Mouse (Mus musculus) c-Kit-negative CD71-positive TER-119-positive erythroid progenitor cells, embryonic 14.5 days (primary cell): ENCODE measurements around the gene Fam213b.

Experiments used
- DNase-seq: peaks from one replicate; pipeline ENCODE4 v3.0.0-alpha.2; 2013; ENCODE audit warnings: low read depth, low spot score

Fam213b gene

DNA sequence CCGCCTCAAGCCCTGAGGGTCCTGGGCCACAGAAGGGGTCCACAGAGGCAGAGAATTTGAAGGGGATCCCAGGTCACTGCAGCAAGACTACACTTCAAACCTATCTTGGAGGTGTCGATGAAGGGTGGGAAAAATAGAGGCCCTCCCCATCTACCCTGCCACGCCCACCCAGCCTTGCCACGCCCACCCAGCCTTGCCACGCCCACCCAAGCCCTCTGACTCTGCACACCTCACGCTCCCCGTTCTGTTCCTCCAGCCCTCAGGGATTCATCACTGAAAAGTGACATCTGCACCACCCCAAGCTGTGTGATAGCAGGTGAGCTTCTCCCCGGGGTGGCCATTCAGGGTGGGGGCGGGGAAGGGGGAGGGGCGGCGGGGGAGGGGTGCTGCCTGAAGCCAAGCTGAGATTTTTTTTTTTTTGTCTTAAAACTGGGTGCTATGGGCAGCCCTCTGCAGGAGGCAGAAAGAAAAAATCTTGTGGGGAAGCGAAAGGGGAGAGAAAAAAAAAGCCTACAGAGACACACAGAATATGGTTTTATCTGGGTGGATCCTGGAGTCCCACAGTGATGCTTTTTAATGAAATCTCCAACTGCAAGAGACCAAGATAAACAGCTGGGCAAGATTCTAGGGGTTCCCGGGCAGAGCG is 16.8 kb downstream of the Fam213b start:
- peak; percentile 72 for DNase-seq

DNA sequence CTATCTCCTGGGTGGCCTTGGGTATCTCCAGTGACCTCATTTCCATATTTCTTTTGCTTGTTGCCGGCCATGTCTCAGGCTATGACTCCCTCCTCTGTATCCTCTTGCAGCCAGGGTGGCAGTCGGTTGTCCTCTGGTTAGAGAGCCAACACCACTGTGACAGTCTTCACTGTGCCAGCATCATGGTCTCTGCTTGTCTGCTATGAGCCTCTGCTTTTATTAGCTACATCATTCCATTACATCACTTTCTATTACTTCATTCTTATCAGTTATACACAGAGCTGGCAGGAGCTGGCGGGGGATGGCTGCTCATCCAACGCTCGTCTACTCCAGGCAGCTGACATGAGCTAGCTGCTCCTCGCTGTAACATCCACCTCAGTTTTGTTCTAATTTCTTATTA is 18.2 kb downstream of the Fam213b start:
- peak; percentile 63 for DNase-seq

DNA sequence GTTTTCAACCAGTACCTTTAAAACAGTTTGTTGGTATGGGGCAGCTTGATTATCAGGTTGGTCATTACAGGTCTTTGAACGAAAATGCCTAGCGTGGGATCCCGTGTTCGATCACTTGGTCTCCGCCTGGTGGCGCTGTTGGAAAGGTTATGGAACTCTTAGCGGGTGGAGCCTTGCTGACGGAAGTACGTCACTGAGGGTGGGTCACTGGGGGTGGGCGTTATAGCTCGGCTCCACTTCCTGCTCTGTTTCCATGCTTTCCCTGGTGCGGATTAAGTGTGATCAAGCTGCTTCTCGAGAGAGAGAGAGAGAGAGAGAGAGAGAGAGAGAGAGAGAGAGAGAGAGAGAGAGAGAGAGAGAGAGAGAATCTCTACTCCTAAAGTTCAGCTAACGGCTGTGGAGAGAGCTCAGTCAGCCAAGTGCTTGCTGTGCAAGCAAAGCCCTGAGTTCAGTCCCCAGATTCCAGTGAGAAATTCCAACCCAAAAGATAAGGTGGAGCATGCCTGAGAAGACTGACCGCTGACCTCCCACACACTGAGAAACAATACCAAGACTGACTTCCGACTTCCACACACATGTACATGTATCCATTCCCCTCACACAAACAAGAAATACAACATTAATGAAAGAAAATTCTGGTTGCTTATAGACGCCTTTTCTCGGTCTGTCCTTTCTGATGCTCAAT is 20.9 kb downstream of the Fam213b start:
- DNase-seq: peak; percentile 94

DNA sequence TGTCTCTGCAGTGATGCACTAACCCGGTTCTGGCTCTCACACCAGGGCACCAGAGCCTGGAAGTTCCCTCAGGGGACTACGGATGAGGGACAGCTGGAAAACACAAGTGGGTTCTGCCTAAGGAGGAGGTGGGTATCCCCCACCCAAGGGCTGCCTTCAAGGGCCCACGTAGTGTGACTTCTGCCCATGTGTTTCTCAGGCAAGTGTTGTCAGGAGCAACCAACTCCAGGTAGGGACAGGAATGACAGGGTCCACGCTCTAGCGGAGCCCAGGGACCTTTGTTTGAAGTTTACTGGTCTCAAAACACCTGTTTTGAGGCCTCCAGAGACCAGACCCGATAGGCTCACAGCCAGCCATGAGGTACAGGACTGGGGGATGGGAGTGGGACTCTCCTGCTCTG is 25.7 kb downstream of the Fam213b start:
- DNase-seq: no peak

DNA sequence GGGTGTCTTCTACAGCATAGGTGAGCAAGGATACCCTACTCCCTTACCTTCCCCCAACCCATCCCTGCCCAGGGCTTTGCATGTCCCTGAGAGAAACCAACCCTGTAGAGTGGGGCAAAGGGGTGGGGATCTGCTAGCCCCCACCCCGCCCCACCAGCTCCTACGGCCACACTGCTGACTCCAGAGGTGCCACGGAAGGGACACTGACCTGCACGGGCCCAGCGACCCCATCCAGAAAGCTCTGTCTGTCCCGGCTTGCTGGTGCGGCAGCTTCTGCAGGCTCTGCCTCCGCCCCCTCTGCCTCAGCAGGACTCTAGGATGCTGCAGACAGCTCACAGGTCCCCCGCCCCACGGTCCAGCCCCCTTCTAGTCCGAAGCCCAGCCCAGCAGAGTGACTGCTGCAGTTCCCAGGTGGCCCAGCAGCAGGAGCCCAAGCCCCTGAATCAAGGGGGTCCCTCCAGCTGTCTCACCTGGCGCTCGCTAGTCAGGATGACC is 27.1 kb downstream of the Fam213b start:
- DNase-seq: no peak

DNA sequence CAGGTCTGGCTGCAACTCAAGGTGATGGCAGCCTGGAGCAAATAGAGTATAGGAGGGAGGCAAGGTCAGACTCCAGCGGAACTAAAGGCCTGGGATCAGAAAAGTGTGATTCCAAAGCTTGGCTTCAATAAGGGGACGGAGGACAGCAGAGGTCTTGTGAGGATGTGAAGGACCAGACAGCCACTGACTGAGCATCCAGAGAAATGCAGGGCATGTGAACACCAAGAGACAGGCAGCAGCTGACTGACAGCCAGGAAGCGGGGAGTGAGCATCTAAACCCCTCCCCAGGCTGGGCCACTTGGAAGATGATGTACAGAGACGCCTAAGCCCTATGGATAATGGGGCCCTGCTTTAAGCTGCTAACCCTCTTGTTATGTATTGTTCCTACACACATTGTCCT is 28.2 kb downstream of the Fam213b start:
- DNase-seq: no peak

DNA sequence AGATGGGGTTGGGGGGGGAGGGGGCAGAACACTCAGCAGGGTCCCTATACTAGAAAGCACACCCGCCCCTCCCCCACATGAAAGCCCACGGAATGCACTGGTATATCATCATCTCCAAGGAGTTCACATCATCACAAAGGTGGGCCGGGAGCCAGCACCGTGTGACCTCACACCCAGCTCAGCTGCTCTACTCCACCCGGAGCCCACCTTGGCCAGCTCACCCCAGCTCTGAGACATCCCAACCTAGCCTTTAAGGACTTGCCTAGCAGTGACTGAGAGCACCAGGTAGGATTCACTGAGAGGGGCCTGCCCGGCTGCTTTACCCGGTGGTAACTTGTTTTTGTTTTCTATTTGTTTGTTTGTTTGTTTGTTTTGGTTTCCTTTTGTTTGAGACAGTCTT is 29.5 kb downstream of the Fam213b start, which contains the start of gene Mmel1:
Gene Mmel1, plus strand, starts transcription at position 146 of the 400 bp plus-strand sequence.
- DNase-seq: no peak

DNA sequence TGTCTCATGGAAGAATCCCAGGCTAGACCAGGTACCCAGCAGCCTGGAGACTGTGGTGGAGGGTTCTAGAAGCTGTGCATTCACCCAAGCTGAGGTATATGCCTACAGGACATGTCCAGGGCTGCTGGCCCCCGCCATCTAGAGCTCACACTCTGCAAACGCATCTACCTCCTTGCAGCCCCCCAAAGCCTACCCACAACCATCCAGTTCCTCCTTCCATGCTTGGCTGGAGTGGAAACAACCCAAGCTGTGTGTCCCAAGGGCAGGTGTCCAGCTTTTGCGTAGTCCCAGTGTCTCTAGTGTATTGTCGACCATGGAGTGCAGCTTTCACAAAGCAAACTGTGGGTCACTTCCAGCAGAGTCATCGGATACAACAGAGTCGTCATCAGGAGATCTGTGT is 31.7 kb downstream of the Fam213b start:
- DNase-seq: no peak

DNA sequence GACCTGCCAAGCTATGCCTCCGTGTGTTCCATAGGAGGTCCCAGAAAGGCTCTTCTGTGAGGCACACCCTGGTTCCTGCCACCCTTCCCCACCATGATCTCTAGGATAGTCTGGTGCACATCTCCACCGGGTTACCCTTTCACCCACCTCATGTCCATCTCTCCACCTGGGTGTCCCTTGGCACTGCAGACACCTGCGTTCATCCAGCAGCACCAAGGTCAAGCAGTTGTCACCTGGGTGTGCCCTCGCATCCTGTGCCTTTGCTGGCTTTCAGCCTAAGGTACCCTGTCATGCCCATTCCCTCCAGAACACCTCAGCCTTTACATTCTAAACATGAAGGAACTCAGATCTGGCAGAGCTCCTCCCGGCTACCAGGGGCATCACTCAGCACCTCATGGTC is 32.5 kb downstream of the Fam213b start:
- DNase-seq: no peak

DNA sequence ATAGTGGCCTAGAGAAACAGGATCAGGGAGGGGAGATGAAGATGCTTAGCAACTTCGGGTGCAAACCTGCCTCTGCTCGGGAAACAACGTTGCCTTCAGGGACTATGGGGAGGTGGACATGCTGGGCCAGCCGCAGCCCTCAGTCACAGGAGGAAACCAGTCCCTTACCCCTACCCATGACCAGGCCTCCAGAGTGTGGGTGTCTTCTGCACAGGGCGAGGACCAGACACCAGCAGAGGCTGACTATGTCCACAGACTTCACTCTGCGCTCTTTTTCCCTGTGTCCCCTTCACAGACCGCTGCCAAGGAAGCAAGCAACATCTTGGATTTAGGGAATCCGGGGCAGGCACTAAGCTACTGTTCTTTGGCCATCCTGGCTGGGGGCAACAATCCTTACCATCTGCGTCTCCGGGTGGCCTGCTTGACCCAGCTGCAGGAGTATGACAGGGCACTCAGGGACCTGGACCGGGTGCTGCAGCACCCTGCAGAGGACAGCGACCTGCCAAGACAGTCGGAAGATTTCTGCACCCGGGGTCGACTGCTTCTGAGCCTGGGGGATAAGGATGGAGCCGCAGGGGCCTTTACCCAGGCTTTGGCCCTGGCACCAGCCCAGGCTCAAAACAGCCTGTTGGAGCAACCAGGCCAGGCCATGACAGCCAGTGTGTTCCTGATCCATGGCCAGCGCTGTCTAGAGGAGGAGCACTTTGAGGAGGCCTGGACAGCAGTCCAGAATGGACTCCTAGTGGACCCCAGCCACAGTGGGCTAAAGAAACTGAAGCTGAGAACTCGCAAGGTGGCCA is 33.8 kb downstream of the Fam213b start:
- DNase-seq: no peak

DNA sequence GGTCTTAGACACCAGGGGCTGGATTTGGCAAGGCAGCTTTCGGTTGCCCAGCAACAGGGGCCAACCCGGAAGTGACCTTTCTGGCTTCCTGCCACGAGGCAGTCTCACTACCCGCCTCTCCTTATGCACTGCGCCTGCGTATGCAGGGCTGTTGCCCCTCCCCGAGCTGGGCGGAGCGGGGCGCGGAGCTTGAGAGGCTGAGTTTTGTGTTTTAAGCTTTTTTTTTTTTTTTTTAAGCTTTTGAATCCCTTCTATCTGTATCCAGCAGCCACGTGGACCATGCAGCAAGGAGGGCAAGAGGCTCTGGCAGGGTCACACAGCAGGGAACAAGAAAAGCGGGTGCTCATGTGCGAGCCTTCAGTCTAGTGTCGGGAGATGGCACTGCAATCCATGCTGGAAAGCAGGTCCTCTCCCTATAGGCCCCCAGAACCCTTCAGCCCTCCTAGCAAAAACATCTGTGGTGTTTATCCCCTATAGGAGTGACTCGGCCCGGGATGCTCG is 34.6 kb downstream of the Fam213b start:
- DNase-seq: no peak

DNA sequence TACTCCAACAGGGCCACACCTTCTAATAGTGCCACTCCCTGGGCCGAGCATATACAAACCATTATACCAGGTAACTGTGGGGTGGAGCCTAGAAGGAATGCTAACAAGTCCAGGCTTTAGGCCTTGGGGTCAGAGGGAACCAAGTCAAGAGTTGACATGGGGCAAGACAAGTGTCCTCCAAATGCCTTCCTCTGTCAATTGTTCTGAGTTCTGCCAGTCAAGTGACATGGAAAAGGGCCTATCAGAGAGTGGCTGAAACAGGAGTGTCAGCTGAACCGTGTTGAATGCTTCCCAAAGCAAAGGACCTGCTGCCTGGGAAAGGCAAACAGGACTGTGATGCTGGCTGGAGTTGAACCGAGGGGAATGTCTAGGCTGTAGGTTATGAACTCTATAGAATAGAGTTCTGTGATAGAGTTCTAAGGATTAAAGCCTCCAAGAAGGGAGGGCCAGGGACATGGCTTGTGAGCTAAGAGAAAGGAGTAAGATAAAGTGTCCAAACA is 35.4 kb downstream of the Fam213b start:
- DNase-seq: no peak

DNA sequence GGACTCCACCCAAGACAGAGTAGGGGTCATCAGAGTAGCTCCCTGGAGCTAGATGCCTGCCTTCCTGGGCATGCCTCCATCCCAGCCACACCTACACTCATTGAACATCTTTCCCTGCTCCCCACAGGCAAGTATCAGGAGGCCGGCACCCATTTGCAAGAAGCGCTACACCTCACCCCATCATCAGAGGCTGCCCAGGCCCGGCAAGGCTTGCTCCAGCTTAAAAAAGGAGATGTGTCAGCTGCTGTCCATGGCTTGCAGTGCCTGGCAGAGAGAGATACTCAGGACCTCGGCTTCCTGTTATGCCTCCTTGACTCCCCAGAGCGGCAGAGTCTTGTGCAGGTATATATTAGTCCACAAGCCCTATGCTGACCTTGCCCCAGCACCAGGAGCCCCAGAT is 37.0 kb downstream of the Fam213b start:
- no peak for DNase-seq

DNA sequence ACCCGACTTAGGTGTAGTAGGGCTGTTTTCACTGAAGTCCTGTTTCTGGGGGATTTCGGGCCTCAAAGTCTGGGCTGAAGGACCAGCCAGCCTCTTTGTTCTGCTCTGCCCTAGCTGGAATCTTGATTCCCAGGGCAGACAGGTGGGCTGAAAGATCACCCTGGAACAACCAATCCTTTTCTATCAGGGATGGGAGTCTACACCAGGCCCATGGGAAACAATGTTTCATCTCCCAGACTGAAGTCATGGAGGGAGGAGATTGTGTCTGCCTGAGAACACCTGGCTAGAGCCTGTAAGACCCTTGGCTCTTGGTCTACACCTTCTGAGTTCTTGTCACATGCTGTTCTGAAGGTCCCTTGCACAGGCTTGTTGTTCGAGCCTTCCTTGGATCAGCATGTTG is 40.3 kb downstream of the Fam213b start:
- DNase-seq: no peak

DNA sequence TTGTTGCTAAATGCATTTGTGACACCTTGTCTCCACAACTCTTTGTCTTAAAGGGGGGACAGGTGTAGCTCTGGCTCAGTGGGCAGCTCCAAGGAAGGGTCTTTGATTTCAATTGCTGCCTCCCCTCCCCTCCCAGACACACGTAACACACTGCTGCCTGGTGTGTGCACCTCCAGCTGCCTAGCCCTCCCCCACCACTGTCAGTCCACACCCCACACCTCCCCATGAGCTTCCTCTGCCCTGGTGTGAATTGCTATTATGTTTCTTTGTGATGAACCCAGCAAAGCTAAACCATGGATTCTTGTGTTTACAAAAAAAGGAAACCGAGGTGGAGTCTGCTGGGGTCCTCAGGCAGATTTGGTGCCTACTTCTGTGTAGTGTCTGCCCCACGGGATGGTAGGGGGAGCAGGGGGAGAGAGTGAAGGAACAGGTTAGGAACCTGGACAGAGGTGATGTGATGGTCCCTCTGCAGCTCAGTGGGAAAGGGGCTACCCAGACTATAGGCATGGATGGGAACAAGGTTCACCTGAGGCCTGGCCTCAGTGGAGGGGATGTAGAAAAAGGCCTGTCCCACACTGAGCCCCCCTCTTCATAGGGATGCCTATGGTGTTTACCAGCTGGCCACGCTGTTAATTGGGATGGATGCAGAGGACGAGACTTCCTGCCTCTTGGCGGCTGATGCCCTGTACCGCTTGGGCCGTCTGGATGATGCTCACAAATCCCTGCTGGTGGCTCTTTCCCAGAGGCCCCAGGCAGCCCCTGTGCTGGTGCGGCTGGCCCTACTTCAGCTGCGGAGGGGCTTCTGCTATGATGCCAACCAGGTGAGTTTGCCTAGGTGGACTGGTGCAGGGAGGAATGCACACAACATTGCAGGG is 41.3 kb downstream of the Fam213b start:
- DNase-seq: no peak

DNA sequence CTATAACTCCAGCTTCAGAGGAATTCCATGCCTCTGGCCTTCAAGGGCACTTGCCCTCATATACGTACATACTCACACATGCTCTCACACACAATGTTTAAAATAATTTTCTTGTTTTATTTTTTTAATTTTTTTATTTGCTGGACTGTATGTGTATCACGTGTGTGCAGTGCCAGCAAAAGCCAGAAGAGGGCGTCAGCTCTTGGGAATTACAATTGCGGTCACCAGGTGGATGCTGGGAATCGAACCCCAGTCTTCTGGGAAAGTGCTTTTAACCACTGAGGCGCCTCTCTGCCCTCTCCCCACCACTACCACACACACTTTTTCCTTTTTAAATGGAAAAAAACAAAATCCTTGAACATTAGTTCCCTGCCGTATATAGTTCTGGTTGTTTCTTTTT is 42.1 kb downstream of the Fam213b start:
- DNase-seq: no peak

DNA sequence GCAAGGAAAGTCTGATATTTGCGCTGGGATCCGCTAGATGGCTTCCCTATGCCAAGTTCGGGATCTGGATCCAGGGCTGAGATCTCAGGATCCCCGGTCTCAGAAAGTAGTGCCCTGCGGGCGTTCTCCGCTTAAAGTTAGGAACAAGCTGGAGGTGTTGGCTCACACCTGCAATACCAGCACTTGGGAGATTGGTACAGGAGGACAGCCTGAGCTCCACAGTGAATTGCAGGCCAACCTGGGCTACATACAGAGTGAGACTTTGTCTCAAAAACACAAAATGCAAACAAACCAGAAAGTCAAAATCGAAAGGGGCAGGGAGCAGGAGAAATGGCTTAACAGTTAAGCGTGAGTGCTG is 42.5 kb downstream of the Fam213b start:
- no peak for DNase-seq

DNA sequence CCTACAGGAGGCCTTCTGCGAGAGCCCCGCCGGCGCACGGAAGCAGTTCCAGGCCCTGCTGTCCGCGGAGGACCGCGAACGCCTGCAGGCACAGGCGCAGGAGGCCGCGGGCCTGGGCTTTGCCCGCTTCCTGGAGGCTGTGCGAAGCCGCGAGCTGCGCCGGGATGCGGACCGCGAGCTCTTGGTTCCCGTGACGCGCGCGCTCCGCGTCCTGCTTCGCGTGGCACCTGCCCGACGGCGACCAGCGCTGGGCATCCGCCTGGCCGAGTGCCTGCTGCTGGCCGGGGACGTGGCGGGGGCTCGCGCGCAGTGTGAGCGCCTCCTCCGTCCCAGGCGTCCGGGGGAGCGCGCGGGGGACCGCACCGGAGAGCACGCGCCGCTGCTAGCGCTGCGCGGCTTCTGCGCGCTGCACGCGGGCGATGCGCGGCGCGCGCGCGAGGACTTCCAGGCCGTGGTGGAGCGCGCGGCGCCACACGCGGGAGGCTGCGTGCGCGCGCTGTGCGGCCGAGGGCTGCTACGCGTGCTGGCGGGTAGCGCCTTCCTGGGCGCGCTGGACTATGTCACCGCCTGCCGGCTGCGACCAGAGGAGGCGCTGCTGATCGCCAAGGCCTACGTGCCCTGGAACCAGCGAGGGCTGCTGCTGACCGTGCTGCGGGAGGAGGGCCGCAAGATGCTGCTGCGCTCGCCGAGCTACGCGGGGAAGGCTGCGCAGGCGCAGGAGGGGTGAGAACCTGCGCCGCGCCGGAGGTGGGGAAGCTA is 43.0 kb downstream of the Fam213b start:
- DNase-seq: no peak

DNA sequence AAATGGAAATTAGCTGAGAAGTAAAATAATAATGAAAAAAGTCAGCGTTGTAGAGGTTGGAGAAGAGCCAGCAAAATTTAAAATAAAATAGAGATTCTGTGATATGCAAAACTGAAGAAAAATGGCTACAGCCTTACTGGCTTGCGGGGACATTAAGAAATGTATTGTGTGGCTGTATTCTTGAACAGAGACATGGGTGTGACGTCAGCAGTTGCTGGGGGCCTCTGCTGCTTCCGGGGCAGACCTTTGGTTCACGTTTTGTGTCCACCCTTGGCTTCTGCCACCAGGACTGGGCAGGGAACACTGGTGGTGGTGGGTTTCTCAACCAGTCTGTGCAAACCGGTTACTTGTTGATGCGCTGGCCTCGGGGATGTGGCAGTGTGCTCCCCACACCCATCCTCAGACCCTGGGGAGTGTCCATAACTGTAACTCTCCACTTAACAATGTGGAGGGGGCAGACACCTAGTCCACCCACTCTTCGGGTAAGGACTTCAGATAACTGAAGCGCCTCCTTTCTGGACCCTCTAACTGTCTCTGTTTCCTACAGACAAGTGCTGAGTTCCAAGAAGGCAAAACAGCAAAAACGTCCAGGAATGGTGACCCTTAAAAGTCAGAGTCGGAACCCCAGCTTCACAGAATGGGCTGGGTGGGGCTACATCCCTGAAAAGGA is 44.1 kb downstream of the Fam213b start:
- no peak for DNase-seq

DNA sequence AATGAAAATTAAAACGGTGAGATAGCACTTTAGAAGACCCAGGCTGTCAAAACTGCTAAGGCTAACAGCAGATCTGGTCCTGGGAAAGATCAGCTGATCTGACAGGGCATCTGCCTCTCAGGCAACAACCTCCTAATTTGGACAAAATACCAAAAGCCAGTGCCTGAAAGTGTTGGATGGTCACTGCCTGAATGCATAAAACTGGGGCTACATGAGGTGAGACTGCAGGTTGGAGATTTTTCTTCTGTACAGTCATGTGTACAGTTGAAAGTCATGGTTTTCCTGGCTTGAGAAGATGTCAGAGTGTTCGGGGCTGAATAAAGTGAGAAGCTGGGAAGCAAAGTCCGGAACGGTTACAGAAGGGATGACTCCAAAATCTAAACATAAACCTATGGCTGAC is 45.1 kb downstream of the Fam213b start:
- DNase-seq: no peak
